Mouse (Mus musculus) cortical plate, adult 2 months (tissue): ENCODE measurements around the gene Cttnbp2. TPM values are rescaled to one million over a fixed set of nuclear protein-coding genes. Genes with fewer than 3 reads are reported as not detected.

Experiments
- H3K27ac ChIP-seq: fragments of 200-500 bp; 2 replicates; pipeline ENCODE4 v1.5.1; 2012; ENCODE audit warnings: low read length, control low read depth, inconsistent platforms; ENCODE audit not compliant: insufficient read depth
- H3K4me1 ChIP-seq: fragments of 200-500 bp; 2 replicates; pipeline ENCODE4 v1.6.1; 2011; ENCODE audit warnings: low read length; ENCODE audit not compliant: control insufficient read depth, insufficient read depth
- H3K4me3 ChIP-seq: fragments of 200-500 bp; 2 replicates; pipeline ENCODE4 v1.5.1; 2011; ENCODE audit warnings: mild to moderate bottlenecking, low read length, control low read depth; ENCODE audit not compliant: insufficient read depth
- CTCF ChIP-seq: fragments of 200-500 bp; IDR thresholded peaks from 2 replicates; pipeline ENCODE4 v1.5.1; 2011; ENCODE audit warnings: mild to moderate bottlenecking, control low read depth, low read length; ENCODE audit not compliant: insufficient read depth; ENCODE audit errors: extremely low read depth
- POLR2A ChIP-seq: fragments of 200-500 bp; IDR thresholded peaks from 2 replicates; pipeline ENCODE4 v1.6.1; 2011; ENCODE audit warnings: mild to moderate bottlenecking, low read length, control low read depth; ENCODE audit not compliant: insufficient read depth; ENCODE audit errors: extremely low read depth
- polyA plus RNA-seq: library from polyadenylated mRNA; depleted of rRNA; stranded (reverse); fragments of >200 nt; gene quantifications from 2 replicates; pipeline ENCODE4 v1.2.3, GENCODE M21; 2012

The Cttnbp2 gene
- polyA plus RNA-seq, 1 experiment, result 79.0 TPM

DNA sequence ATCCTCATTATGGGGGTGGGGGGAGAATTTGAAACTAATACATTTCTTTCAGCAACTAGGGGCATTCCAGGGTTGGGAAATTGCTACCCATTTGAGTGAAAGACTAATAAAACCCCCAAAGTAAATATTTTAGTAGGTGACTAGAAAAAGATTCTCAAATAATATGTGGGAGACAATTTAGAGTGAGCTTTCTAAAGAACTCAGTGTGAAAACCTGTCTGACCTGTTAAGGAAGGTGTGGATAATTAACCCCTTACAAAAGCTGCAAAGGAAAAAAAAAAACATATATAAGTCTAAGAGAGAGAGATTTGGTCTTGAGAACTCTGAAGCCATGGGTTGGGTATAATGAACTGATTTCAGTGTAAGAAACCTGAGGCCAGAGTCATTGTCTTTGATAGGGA, 176.3 kb downstream of the Cttnbp2 start:
- H3K4me1 ChIP-seq, result no peaks in the 10 kb centered on the region
- no peak overlapping the region for H3K27ac ChIP-seq
- H3K4me3 ChIP-seq, result no peak overlapping the region
- TF ChIP-seq CTCF (no peak), POLR2A (no peak)

DNA sequence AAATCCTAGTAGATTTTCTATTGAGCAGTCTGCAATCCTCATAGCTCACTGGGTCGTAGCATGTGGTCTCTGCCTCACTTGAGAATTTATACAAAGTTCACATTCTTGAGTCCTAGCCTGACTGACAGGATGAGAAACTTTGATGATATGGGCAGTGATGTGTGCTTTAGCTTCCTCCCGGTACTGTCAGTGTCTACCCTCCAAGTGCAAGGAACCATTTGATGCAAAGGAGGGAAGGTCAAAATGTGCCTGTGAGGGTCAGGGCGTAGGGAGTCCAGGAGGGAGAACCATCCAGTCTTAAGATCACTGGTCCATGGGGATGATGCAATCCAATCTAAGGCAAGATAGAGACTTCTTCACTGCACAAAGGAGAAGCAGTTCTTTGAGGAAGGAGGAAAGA, 179.2 kb downstream of the Cttnbp2 start:
- Histone ChIP-seq H3K27ac (no peak overlapping the region), H3K4me3 (no peak overlapping the region), H3K4me1 (no peaks in the 10 kb centered on the region)
- TF ChIP-seq POLR2A (no peak), CTCF (no peak)

DNA sequence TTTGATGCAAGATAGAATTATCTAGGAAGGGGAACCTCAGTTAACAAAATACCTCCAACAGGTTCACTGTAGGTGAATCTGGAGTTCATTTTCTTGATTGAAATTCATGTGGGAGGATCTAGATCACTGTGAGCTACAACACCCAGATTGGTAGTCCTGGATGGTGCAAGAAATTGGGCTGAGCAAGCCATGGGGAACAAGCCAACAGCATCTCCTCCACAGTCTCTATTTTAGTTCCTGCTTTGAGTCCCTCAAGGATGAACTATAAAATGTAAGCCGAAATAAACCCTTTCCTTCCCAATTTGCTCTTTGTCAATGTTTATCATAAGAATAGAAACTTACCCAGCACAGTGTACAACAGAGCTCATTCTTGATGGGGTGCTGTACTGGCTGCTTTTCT, 191.7 kb downstream of the Cttnbp2 start:
- H3K27ac ChIP-seq, result no peak overlapping the region
- H3K4me3 ChIP-seq, result no peak overlapping the region
- no peaks in the 10 kb centered on the region for H3K4me1 ChIP-seq
- TF ChIP-seq POLR2A (no peak), CTCF (no peak)
